Mouse (Mus musculus): ENCODE data around the gene Arid1b.

Arid1b gene

GRCm38 (mm10) chr17:5254717-5255617 lies 260.8 kb downstream of the Arid1b start:
- DNase-seq, result no peak

- DNase-seq, result no peak
Observed at GRCm38 (mm10) chr17:5255618-5255933, 261.4 kb downstream of the Arid1b start.

- no peak for DNase-seq
Observed at GRCm38 (mm10) chr17:5258978-5259377, 264.8 kb downstream of the Arid1b start.

- no peak for DNase-seq
Observed at GRCm38 (mm10) chr17:5261131-5261651, 267.1 kb downstream of the Arid1b start.

- peak; percentile 95 for DNase-seq
Observed at GRCm38 (mm10) chr17:5261874-5262605, 267.9 kb downstream of the Arid1b start.

- DNase-seq, result peak; percentile 89
Observed at GRCm38 (mm10) chr17:5262788-5263187, 268.7 kb downstream of the Arid1b start.

GRCm38 (mm10) chr17:5264783-5265182 lies 270.7 kb downstream of the Arid1b start:
- no peak for DNase-seq

- DNase-seq, result no peak
Observed at GRCm38 (mm10) chr17:5265615-5266014, 271.5 kb downstream of the Arid1b start.

- DNase-seq, result no peak
Observed at GRCm38 (mm10) chr17:5267747-5268146, 273.6 kb downstream of the Arid1b start.

- no peak for DNase-seq
Observed at GRCm38 (mm10) chr17:5269302-5269701, 275.2 kb downstream of the Arid1b start.

GRCm38 (mm10) chr17:5269774-5270173 lies 275.6 kb downstream of the Arid1b start:
- DNase-seq, result no peak

GRCm38 (mm10) chr17:5270823-5271222 lies 276.7 kb downstream of the Arid1b start:
- DNase-seq, result no peak

GRCm38 (mm10) chr17:5273118-5273517 lies 279.0 kb downstream of the Arid1b start:
- DNase-seq, result no peak

- DNase-seq, result no peak
Observed at GRCm38 (mm10) chr17:5273685-5274084, 279.6 kb downstream of the Arid1b start.

GRCm38 (mm10) chr17:5274429-5274828 lies 280.3 kb downstream of the Arid1b start:
- DNase-seq, result no peak

- DNase-seq, result no peak
Observed at GRCm38 (mm10) chr17:5275749-5276148, 281.6 kb downstream of the Arid1b start.

GRCm38 (mm10) chr17:5277137-5277871 lies 283.2 kb downstream of the Arid1b start:
- no peak for DNase-seq

GRCm38 (mm10) chr17:5280499-5281053 lies 286.4 kb downstream of the Arid1b start:
- no peak for DNase-seq

- DNase-seq, result no peak
Observed at GRCm38 (mm10) chr17:5284783-5285182, 290.7 kb downstream of the Arid1b start.

- no peak for DNase-seq
Observed at GRCm38 (mm10) chr17:5285877-5286440, 291.8 kb downstream of the Arid1b start.

GRCm38 (mm10) chr17:5286571-5287209 lies 292.6 kb downstream of the Arid1b start:
- peak; percentile 88 for DNase-seq

- peak; percentile 91 for DNase-seq
Observed at GRCm38 (mm10) chr17:5287210-5287591, 293.1 kb downstream of the Arid1b start.

Measured in heart, adult 11 months (tissue).